In genomic region chr1:66839755-66840438, GRCm38 (mm10) we compare ENCODE assay signal across 14 mouse cellular contexts. TPM values are rescaled to one million over a fixed set of nuclear protein-coding genes. Genes with fewer than 3 reads are reported as not detected.
DNase-seq lines count a peak whose midpoint lies in the region; ATAC-seq and TF ChIP-seq lines count a peak whose summit lies in the region.
"Had no signal": no experiment of that assay in that cellular context is flagged by ENCODE, and none has a peak within 500 bp of the region (broad histone marks: within the 10 kb centered on the region; RNA-seq: fewer than 3 reads in every experiment).

No protein-coding gene starts in this region.

- no peak for TF ChIP-seq POLR2A in thymus, adult 2 months (IDR thresholded peaks at IDR 0.05; ENCODE audit: control insufficient read depth, extremely low read depth, insufficient read depth, low read length, poor library complexity)

- H3K27ac ChIP-seq in heart, embryonic 16.5 days (ENCODE audit: low read length), result peak overlapping the region; percentile 57
- no peak overlapping the region for H3K27ac ChIP-seq in midbrain, embryonic 14.5 days (replicated peaks; ENCODE audit: low read depth, low read length)
- H3K27ac ChIP-seq in midbrain, embryonic 10.5 days (replicated peaks), result no peak overlapping the region
- H3K27ac ChIP-seq in lung, postnatal 0 days (ENCODE audit: low read length), result peak overlapping the region; percentile 20; the same call in 1 of the 2 replicates
- H3K27ac ChIP-seq in stomach, postnatal 0 days (replicated peaks), result no peak overlapping the region
- no peak overlapping the region for H3K27ac ChIP-seq in thymus, adult 2 months (ENCODE audit: control insufficient read depth, insufficient read depth, low read length)
- H3K27ac ChIP-seq: embryonic facial prominence, embryonic 12.5 days; limb, embryonic 15.5 days had no signal

- H3K4me3 ChIP-seq in heart, embryonic 16.5 days (ENCODE audit: low read length), result no peak overlapping the region
- H3K4me3 ChIP-seq in midbrain, embryonic 14.5 days (replicated peaks; ENCODE audit: low read depth, low read length), result no peak overlapping the region
- H3K4me3 ChIP-seq in midbrain, embryonic 10.5 days, result no peak overlapping the region
- H3K4me3 ChIP-seq in lung, postnatal 0 days (ENCODE audit: low read depth, low read length), result no peak overlapping the region
- no peak overlapping the region for H3K4me3 ChIP-seq in stomach, postnatal 0 days (ENCODE audit: low read depth, low read length)
- H3K4me3 ChIP-seq in thymus, adult 2 months (ENCODE audit: control insufficient read depth, insufficient read depth, low read length), result no peak overlapping the region
- H3K4me3 ChIP-seq: embryonic facial prominence, embryonic 12.5 days; limb, embryonic 15.5 days; megakaryocyte, embryonic 14.5 days had no signal

- WGBS in heart, embryonic 16.5 days, result 34% methylated on average over 7 of the region's 7 CpGs
- WGBS in midbrain, embryonic 14.5 days, result 68% methylated on average over 7 of the region's 7 CpGs
- WGBS in midbrain, embryonic 10.5 days, result 90% methylated on average over 7 of the region's 7 CpGs
- 26% methylated on average over 7 of the region's 7 CpGs for WGBS in lung, postnatal 0 days
- WGBS in stomach, postnatal 0 days, result 27% methylated on average over 7 of the region's 7 CpGs
- 94% methylated on average over 7 of the region's 7 CpGs for WGBS in thymus, adult 2 months

- DNase-seq in heart, adult 9 months (ENCODE audit: low spot score in 2 of 2), result no peak
- DNase-seq in midbrain, embryonic 14.5 days, result peak; percentile 33
- no peak for DNase-seq in midbrain, embryonic 10.5 days (ENCODE audit: low spot score)
- DNase-seq in lung, postnatal 0 days (ENCODE audit: low spot score), result peak; percentile 70
- no peak for DNase-seq in stomach, postnatal 0 days (ENCODE audit: low spot score)
- no peak for DNase-seq in yolk sac, embryonic 10.5 days (ENCODE audit: low spot score)
- DNase-seq in thymus, adult 2 months, result no peak
- DNase-seq: B cell, adult 2 months; cerebellum, adult 11 months; kidney, postnatal 36 days had no signal

- H3K4me1 ChIP-seq in heart, embryonic 16.5 days (ENCODE audit: control insufficient read depth, insufficient read depth, low read length), result peaks cover 8% of the 10 kb centered on the region
- H3K4me1 ChIP-seq in midbrain, embryonic 14.5 days (ENCODE audit: control insufficient read depth, insufficient read depth, low read length), result no peaks in the 10 kb centered on the region
- H3K4me1 ChIP-seq in midbrain, embryonic 10.5 days, result no peaks in the 10 kb centered on the region
- no peaks in the 10 kb centered on the region; the same call in 1 of the 2 replicates for H3K4me1 ChIP-seq in lung, postnatal 0 days (ENCODE audit: insufficient read depth, low read depth, low read length)
- no peaks in the 10 kb centered on the region for H3K4me1 ChIP-seq in stomach, postnatal 0 days (replicated peaks; ENCODE audit: control insufficient read depth, insufficient read depth)
- peaks cover 8% of the 10 kb centered on the region for H3K4me1 ChIP-seq in thymus, adult 2 months (replicated peaks; ENCODE audit: control insufficient read depth, insufficient read depth, low read length)
- H3K4me1 ChIP-seq: embryonic facial prominence, embryonic 12.5 days had no signal

- peak; percentile 84 for TF ChIP-seq EP300 in lung, postnatal 0 days (IDR thresholded peaks at IDR 0.05)
- no peak for TF ChIP-seq EP300 in stomach, postnatal 0 days (optimal IDR thresholded peaks at IDR 0.05)

- H3K4me2 ChIP-seq in heart, embryonic 16.5 days (ENCODE audit: low read depth, low read length), result peak overlapping the region; percentile 16; the same call in 1 of the 2 replicates
- no peak overlapping the region for H3K4me2 ChIP-seq in midbrain, embryonic 14.5 days (ENCODE audit: low read length)
- no peak overlapping the region for H3K4me2 ChIP-seq in lung, postnatal 0 days (replicated peaks; ENCODE audit: low read depth, low read length)
- no peak overlapping the region for H3K4me2 ChIP-seq in stomach, postnatal 0 days (replicated peaks; ENCODE audit: low read depth)
- H3K4me2 ChIP-seq: embryonic facial prominence, embryonic 12.5 days; limb, embryonic 15.5 days had no signal

- H3K9me3 ChIP-seq in heart, embryonic 16.5 days (replicated peaks; ENCODE audit: control insufficient read depth, low read length), result no peaks in the 10 kb centered on the region
- no peaks in the 10 kb centered on the region for H3K9me3 ChIP-seq in midbrain, embryonic 14.5 days (ENCODE audit: control insufficient read depth, low read length)
- H3K9me3 ChIP-seq in midbrain, embryonic 10.5 days (replicated peaks), result no peaks in the 10 kb centered on the region
- H3K9me3 ChIP-seq in lung, postnatal 0 days (ENCODE audit: low read length), result no peaks in the 10 kb centered on the region
- no peaks in the 10 kb centered on the region for H3K9me3 ChIP-seq in stomach, postnatal 0 days (ENCODE audit: control insufficient read depth, low read length)
- H3K9me3 ChIP-seq: embryonic facial prominence, embryonic 12.5 days; limb, embryonic 15.5 days; megakaryocyte, embryonic 14.5 days had no signal

- no peaks in the 10 kb centered on the region for H3K27me3 ChIP-seq in heart, embryonic 16.5 days (ENCODE audit: control insufficient read depth, insufficient read depth, low read length)
- no peaks in the 10 kb centered on the region for H3K27me3 ChIP-seq in midbrain, embryonic 14.5 days (ENCODE audit: control insufficient read depth, insufficient read depth, low read length)
- H3K27me3 ChIP-seq in midbrain, embryonic 10.5 days (ENCODE audit: low read depth, poor library complexity, severe bottlenecking), result no peaks in the 10 kb centered on the region
- no peaks in the 10 kb centered on the region for H3K27me3 ChIP-seq in lung, postnatal 0 days (replicated peaks; ENCODE audit: insufficient read depth, low read length)
- H3K27me3 ChIP-seq in stomach, postnatal 0 days (ENCODE audit: control insufficient read depth, insufficient read depth, low read length), result no peaks in the 10 kb centered on the region
- H3K27me3 ChIP-seq in thymus, adult 2 months (ENCODE audit: control insufficient read depth, insufficient read depth, low read length), result no peaks in the 10 kb centered on the region
- H3K27me3 ChIP-seq: embryonic facial prominence, embryonic 12.5 days; limb, embryonic 15.5 days; megakaryocyte, embryonic 14.5 days had no signal

- peak; percentile 54; the same call in 1 of the 2 replicates for ATAC-seq in heart, embryonic 16.5 days (replicated peaks; ENCODE audit: extremely low read depth, insufficient read depth, low FRiP score)
- ATAC-seq in midbrain, embryonic 14.5 days (ENCODE audit: low FRiP score, low TSS enrichment), result no peak
- peak; percentile 73 for ATAC-seq in lung, postnatal 0 days
- ATAC-seq in stomach, postnatal 0 days (ENCODE audit: low FRiP score, low TSS enrichment), result 0 out of 2 replicates have a peak, but pooled peaks have one; percentile 41

- H3K9ac ChIP-seq in heart, embryonic 16.5 days (ENCODE audit: low read length), result no peak overlapping the region
- no peak overlapping the region for H3K9ac ChIP-seq in midbrain, embryonic 14.5 days (replicated peaks; ENCODE audit: low read length)
- no peak overlapping the region for H3K9ac ChIP-seq in lung, postnatal 0 days (replicated peaks; ENCODE audit: low read depth)
- H3K9ac ChIP-seq in stomach, postnatal 0 days (ENCODE audit: low read length), result no peak overlapping the region
- H3K9ac ChIP-seq: embryonic facial prominence, embryonic 12.5 days; limb, embryonic 15.5 days had no signal

- TF ChIP-seq CTCF in lung, postnatal 0 days (IDR thresholded peaks at IDR 0.05), result no peak
- TF ChIP-seq CTCF in stomach, postnatal 0 days (IDR thresholded peaks at IDR 0.05; ENCODE audit: low read depth), result no peak
- TF ChIP-seq CTCF in thymus, adult 2 months (IDR thresholded peaks at IDR 0.05; ENCODE audit: borderline replicate concordance, control insufficient read depth, extremely low read depth, insufficient read depth, low read length, poor library complexity), result no peak

- peaks cover 36% of the 10 kb centered on the region for H3K36me3 ChIP-seq in heart, embryonic 16.5 days (ENCODE audit: control insufficient read depth, insufficient read depth)
- no peaks in the 10 kb centered on the region for H3K36me3 ChIP-seq in midbrain, embryonic 14.5 days (ENCODE audit: control insufficient read depth, insufficient read depth, low read length)
- peaks cover 11% of the 10 kb centered on the region for H3K36me3 ChIP-seq in midbrain, embryonic 10.5 days
- H3K36me3 ChIP-seq in lung, postnatal 0 days (ENCODE audit: insufficient read depth, low read length), result peaks cover 23% of the 10 kb centered on the region
- peaks cover 8% of the 10 kb centered on the region for H3K36me3 ChIP-seq in stomach, postnatal 0 days (ENCODE audit: control insufficient read depth, insufficient read depth, low read length)
- H3K36me3 ChIP-seq in thymus, adult 2 months (ENCODE audit: control insufficient read depth, insufficient read depth, low read length), result peaks cover 5% of the 10 kb centered on the region

RNA-seq across cellular contexts. Expression of gene Kansl1l, which starts 22.5 kb away (rescaled TPM):
- 11.6 and 13.1 TPM in 2 replicates for polyA plus RNA-seq in heart, embryonic 16.5 days (2015; fragmentation: Nextera tagmentation; extraction: Ambion mirVana)
- 13.9 and 15.9 TPM in 2 replicates for polyA plus RNA-seq in midbrain, embryonic 14.5 days (2014; fragmentation: Nextera tagmentation; extraction: Ambion mirVana)
- 7.8 and 8.1 TPM in 2 replicates for polyA plus RNA-seq in midbrain, embryonic 10.5 days (2016; fragmentation: Nextera tagmentation; extraction: Ambion mirVana)
- polyA plus RNA-seq in lung, postnatal 0 days (2015; fragmentation: Nextera tagmentation; extraction: Ambion mirVana), result 11.2 and 13.1 TPM in 2 replicates
- polyA plus RNA-seq in stomach, postnatal 0 days (2015; fragmentation: Nextera tagmentation; extraction: Ambion mirVana), result 6.5 and 6.7 TPM in 2 replicates
- 11.5 and 13.1 TPM in 2 replicates for polyA plus RNA-seq in thymus, adult 2 months (2012; rRNA removed)

RNA-seq across cellular contexts. Expression of gene Acadl, which starts 23.2 kb away (rescaled TPM):
- polyA plus RNA-seq in heart, embryonic 16.5 days (2015; fragmentation: Nextera tagmentation; extraction: Ambion mirVana), result 864 and 927 TPM in 2 replicates
- 27.9 and 41.1 TPM in 2 replicates for polyA plus RNA-seq in midbrain, embryonic 14.5 days (2014; fragmentation: Nextera tagmentation; extraction: Ambion mirVana)
- polyA plus RNA-seq in midbrain, embryonic 10.5 days (2016; fragmentation: Nextera tagmentation; extraction: Ambion mirVana), result 37.4 and 44.6 TPM in 2 replicates
- 217 and 230 TPM in 2 replicates for polyA plus RNA-seq in lung, postnatal 0 days (2015; fragmentation: Nextera tagmentation; extraction: Ambion mirVana)
- polyA plus RNA-seq in stomach, postnatal 0 days (2015; fragmentation: Nextera tagmentation; extraction: Ambion mirVana), result 217 and 232 TPM in 2 replicates
- 28.9 and 29.2 TPM in 2 replicates for polyA plus RNA-seq in thymus, adult 2 months (2012; rRNA removed)

Comparison
In these comparisons a context has a peak if more than half of its experiments do, and no peak if none do; other contexts are left out.
1. DNase-seq: peak in midbrain, embryonic 14.5 days (single experiment) and lung, postnatal 0 days (single experiment); none in heart, adult 9 months (0 of 2), midbrain, embryonic 10.5 days (single experiment), stomach, postnatal 0 days (single experiment), yolk sac, embryonic 10.5 days (single experiment) and thymus, adult 2 months (single experiment).
2. H3K27ac ChIP-seq: peak in heart, embryonic 16.5 days (single experiment) and lung, postnatal 0 days (single experiment); none in midbrain, embryonic 14.5 days (single experiment), midbrain, embryonic 10.5 days (single experiment), stomach, postnatal 0 days (single experiment) and thymus, adult 2 months (single experiment).